Comparison of ENCODE assay signal across 22 mouse cellular contexts in the genomic region with DNA sequence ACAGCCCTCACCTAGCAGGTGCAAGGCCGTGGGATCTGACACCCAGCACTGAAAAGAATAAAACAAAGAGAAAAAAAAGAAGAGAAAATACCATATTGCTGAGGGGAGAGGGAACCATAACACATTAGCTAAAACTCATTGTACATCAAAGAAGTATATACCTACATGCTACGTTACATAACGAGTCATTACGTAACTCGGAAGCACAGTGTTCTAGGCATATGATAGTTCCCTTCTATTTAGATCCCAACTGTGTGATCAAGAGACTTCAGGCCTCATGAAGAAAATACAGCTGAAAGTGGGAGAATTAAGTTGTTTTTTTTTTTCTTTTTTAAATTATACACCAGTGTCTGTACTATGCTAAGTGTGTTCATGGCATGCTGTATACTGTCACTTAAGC. TPM values are rescaled to one million over a fixed set of nuclear protein-coding genes. Genes with fewer than 3 reads are reported as not detected.
DNase-seq lines count a peak whose midpoint lies in the region; ATAC-seq lines count a peak whose summit lies in the region.
"Had no signal": no experiment of that assay in that cellular context is flagged by ENCODE, and none has a peak within 500 bp of the region (broad histone marks: within the 10 kb centered on the region; RNA-seq: fewer than 3 reads in every experiment).

No protein-coding gene starts in this region.

- no peak overlapping the region for H3K9ac ChIP-seq in hindbrain, embryonic 12.5 days
- H3K9ac ChIP-seq: forebrain, postnatal 0 days; heart, embryonic 13.5 days; hindbrain, embryonic 15.5 days had no signal

- H3K36me3 ChIP-seq in heart, embryonic 10.5 days = no peaks in the 10 kb centered on the region
- no peaks in the 10 kb centered on the region for H3K36me3 ChIP-seq in hindbrain, embryonic 12.5 days
- H3K36me3 ChIP-seq: forebrain, embryonic 10.5 days; heart, embryonic 13.5 days; hindbrain, embryonic 15.5 days had no signal

- intact Hi-C loops in left cerebral cortex, postnatal 25 days (cut with DNase I) = no loop called here

- no peaks in the 10 kb centered on the region for H3K4me1 ChIP-seq in heart, embryonic 10.5 days
- H3K4me1 ChIP-seq in hindbrain, embryonic 12.5 days = no peaks in the 10 kb centered on the region

- no peak overlapping the region for H3K4me3 ChIP-seq in heart, embryonic 10.5 days
- H3K4me3 ChIP-seq in hindbrain, embryonic 12.5 days = no peak overlapping the region
- H3K4me3 ChIP-seq: forebrain, embryonic 10.5 days; heart, embryonic 13.5 days; hindbrain, embryonic 15.5 days had no signal

- H3K27me3 ChIP-seq in heart, embryonic 10.5 days (ENCODE audit: insufficient read depth, poor library complexity, severe bottlenecking) = no peaks in the 10 kb centered on the region
- no peaks in the 10 kb centered on the region for H3K27me3 ChIP-seq in hindbrain, embryonic 12.5 days
- H3K27me3 ChIP-seq: heart, embryonic 13.5 days; hindbrain, embryonic 15.5 days had no signal

- H3K4me2 ChIP-seq in hindbrain, embryonic 12.5 days (replicated peaks) = no peak overlapping the region
- H3K4me2 ChIP-seq: heart, embryonic 13.5 days; hindbrain, embryonic 15.5 days had no signal

- WGBS in heart, embryonic 10.5 days = 89% methylated on average over 5 of the region's 5 CpGs
- WGBS in hindbrain, embryonic 12.5 days = 96% methylated on average over 5 of the region's 5 CpGs

- H3K27ac ChIP-seq in heart, embryonic 10.5 days = no peak overlapping the region
- no peak overlapping the region for H3K27ac ChIP-seq in hindbrain, embryonic 12.5 days
- H3K27ac ChIP-seq: forebrain, embryonic 10.5 days; heart, embryonic 13.5 days; hindbrain, embryonic 15.5 days had no signal

- H3K9me3 ChIP-seq in heart, embryonic 10.5 days = no peaks in the 10 kb centered on the region
- H3K9me3 ChIP-seq in hindbrain, embryonic 12.5 days (replicated peaks) = 0 out of 2 replicates have a peak, but pooled peaks cover 3% of the 10 kb centered on the region
- H3K9me3 ChIP-seq: forebrain, embryonic 10.5 days; hindbrain, embryonic 15.5 days had no signal

- no peak for DNase-seq in frontal cortex, postnatal 10 days (ENCODE audit: low spot score in 2 of 2)
- peak; percentile 50 to 85 for DNase-seq in left cerebral cortex, postnatal 25 days (ENCODE audit: low spot score in 2 of 2)
- no peak for DNase-seq in left cerebral cortex, adult 8-10 months (ENCODE audit: low spot score in 2 of 2)
- peak; percentile 88 for DNase-seq in telencephalon, adult 2 months (ENCODE audit: low read depth, low spot score)
- no peak for DNase-seq in heart, embryonic 10.5 days (ENCODE audit: low spot score)
- DNase-seq: adrenal gland, adult 8-10 months; adrenal gland, postnatal 25 days; cerebellum, adult 2 months; cerebellum, adult 9-11 months; cerebellum, postnatal 36 days; forebrain, postnatal 0 days; gastrocnemius, postnatal 14 days; heart, postnatal 14 days; heart, postnatal 4 days had no signal

- peak; percentile 68 for ATAC-seq in frontal cortex, adult (ENCODE audit: low TSS enrichment)
- peak; percentile 51 for ATAC-seq in granulocyte monocyte progenitor cell, adult 5-6 weeks (replicated peaks; ENCODE audit: poor library complexity, severe bottlenecking)
- ATAC-seq in hindbrain, embryonic 12.5 days (ENCODE audit: low FRiP score) = no peak
- ATAC-seq: activated CD4-positive, CD25-positive, alpha-beta regulatory T cell, adult 4 months; forebrain, embryonic 14.5 days had no signal

RNA-seq across cellular contexts. Expression of gene Ranbp9, which starts 35.0 kb away (rescaled TPM):
- total RNA-seq in left cerebral cortex, postnatal 25 days (2021) = 10 to 100 TPM; 98.7 to 100.0 TPM
- 100 to 1,000 TPM in 2 of 4 experiments, 10 to 100 TPM in 2; 89.3 to 109 (median 100) TPM for total RNA-seq in left cerebral cortex, adult 8-10 months (2022)
- 41.5 and 46.1 TPM in 2 replicates for total RNA-seq in granulocyte monocyte progenitor cell, adult 5-6 weeks (2014; fragmentation: Nextera tagmentation)
- total RNA-seq in granulocyte monocyte progenitor cell, adult 5-6 weeks (2017) = 56.4 and 84.0 TPM in 2 replicates
- 6.8 and 11.6 TPM in 2 replicates for polyA plus RNA-seq in heart, embryonic 10.5 days (2016; fragmentation: Nextera tagmentation; extraction: Ambion mirVana)
- polyA plus RNA-seq in hindbrain, embryonic 12.5 days (2016; fragmentation: Nextera tagmentation; extraction: Ambion mirVana) = 12.2 and 12.8 TPM in 2 replicates

RNA-seq across cellular contexts. Expression of gene Mcur1, which starts 43.9 kb away (rescaled TPM):
- 10 to 100 TPM; 14.2 to 16.9 TPM for total RNA-seq in left cerebral cortex, postnatal 25 days (2021)
- total RNA-seq in left cerebral cortex, adult 8-10 months (2022) = 10 to 100 TPM; 16.3 to 19.9 (median 19.1) TPM
- 17.1 and 19.3 TPM in 2 replicates for total RNA-seq in granulocyte monocyte progenitor cell, adult 5-6 weeks (2014; fragmentation: Nextera tagmentation)
- total RNA-seq in granulocyte monocyte progenitor cell, adult 5-6 weeks (2017) = 12.4 TPM in 2 replicates
- polyA plus RNA-seq in heart, embryonic 10.5 days (2016; fragmentation: Nextera tagmentation; extraction: Ambion mirVana) = 13.6 and 15.2 TPM in 2 replicates
- 12.4 and 13.0 TPM in 2 replicates for polyA plus RNA-seq in hindbrain, embryonic 12.5 days (2016; fragmentation: Nextera tagmentation; extraction: Ambion mirVana)

Comparison
In these comparisons a context has a peak if more than half of its experiments do, and no peak if none do; other contexts are left out.
1. DNase-seq: peak in left cerebral cortex, postnatal 25 days (2 of 2) and telencephalon, adult 2 months (single experiment); none in frontal cortex, postnatal 10 days (0 of 2), left cerebral cortex, adult 8-10 months (0 of 2) and heart, embryonic 10.5 days (single experiment).